Mouse (Mus musculus): ENCODE results near the gene Fam181a. TPM values are rescaled to one million over a fixed set of nuclear protein-coding genes. Genes with fewer than 3 reads are reported as not detected.
A peak's percentile ranks its signal among the peaks of the same experiment; 100 is the strongest.

Fam181a gene
- total and polyA plus RNA-seq, 3 experiments = not detected

DNA sequence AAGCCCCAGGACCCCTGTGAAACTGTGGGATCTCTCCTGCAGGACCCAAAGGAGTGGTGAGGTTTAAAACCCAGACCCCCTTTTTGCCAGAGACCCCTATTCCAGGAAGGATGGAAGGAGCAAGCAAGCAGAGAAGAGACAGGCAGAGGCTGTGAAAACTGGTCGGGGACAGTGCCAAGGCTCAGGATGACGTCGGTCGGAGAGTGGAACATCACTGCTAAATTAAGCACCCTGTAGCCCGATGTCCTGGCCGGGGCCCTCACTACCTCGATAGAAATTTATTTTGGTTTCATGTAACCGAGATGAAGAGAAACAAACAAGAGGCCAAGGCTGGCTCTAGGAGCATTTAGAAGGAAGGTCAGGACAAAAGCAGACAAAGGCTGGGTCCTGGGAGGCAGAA is 47.4 kb downstream of the Fam181a start:
- dilution Hi-C loops (cut with MboI; ENCODE audit: extremely low pct_ligation_motif_present, extremely low pct_unique_long_range_greater_than_20kb, low sequenced_read_pairs) (no loop called here), in situ Hi-C loops (cut with MboI; ENCODE audit: low pct_ligation_motif_present, low pct_unique_long_range_greater_than_20kb, low sequenced_read_pairs) (no loop called here)
- Histone ChIP-seq H3K36me3 (replicated peaks in 1 of 2; ENCODE audit: control insufficient read depth in 1 of 2, insufficient read depth in 1 of 2, low read length in 1 of 2) (no peaks in the 10 kb centered on the region), H3K27ac (ENCODE audit: insufficient read depth, low read depth) (no peak overlapping the region), H3K79me2 (replicated peaks; ENCODE audit: control insufficient read depth, extremely low read depth, insufficient read depth, poor library complexity, severe bottlenecking) (no peaks in the 10 kb centered on the region), H3K4me3 (replicated peaks in 1 of 3; ENCODE audit: low read depth in 2 of 3, low read length in 2 of 3, poor library complexity in 1 of 3) (peak overlapping the region in 1 of 3 experiments; percentile 4), H3K9me3 (replicated peaks; ENCODE audit: low read length) (peaks cover 4% of the 10 kb centered on the region), H3K27me3 (replicated peaks) (peaks cover 2% of the 10 kb centered on the region), H3K4me2 (ENCODE audit: insufficient read depth, low read depth, poor library complexity, severe bottlenecking) (peak overlapping the region; percentile 35), H3K4me1 (ENCODE audit: control insufficient read depth in 1 of 2, insufficient read depth in 2 of 2) (peaks cover 23 to 54% of the 10 kb centered on the region in 2 experiments), H3K9ac (ENCODE audit: insufficient read depth, low read depth) (no peak overlapping the region)
- TF ChIP-seq CHD1 (IDR thresholded peaks at IDR 0.05; ENCODE audit: low read depth, low read length) = no peak
- no peak for TF ChIP-seq CTCF (conservative IDR thresholded peaks at IDR 0.05 in 1 of 2, IDR thresholded peaks at IDR 0.05 in 1 of 2; ENCODE audit: low read depth in 2 of 2, low read length in 2 of 2)
- no peak for TF ChIP-seq IRF4 (IDR thresholded peaks at IDR 0.05; ENCODE audit: low read depth, low read length)
- no peak for TF ChIP-seq TBP (conservative IDR thresholded peaks at IDR 0.05; ENCODE audit: low read depth, low read length)
- no peak for TF ChIP-seq TCF12 (IDR thresholded peaks at IDR 0.05; ENCODE audit: low read depth, low read length)
- no peak for DNase-seq (ENCODE audit: extremely low read depth)

- Histone ChIP-seq H3K4me1 (ENCODE audit: control insufficient read depth in 1 of 2, insufficient read depth in 2 of 2) (peaks cover 23 to 61% of the 10 kb centered on the region in 2 experiments), H3K79me2 (replicated peaks; ENCODE audit: control insufficient read depth, extremely low read depth, insufficient read depth, poor library complexity, severe bottlenecking) (no peaks in the 10 kb centered on the region), H3K9me3 (replicated peaks; ENCODE audit: low read length) (peaks cover 4% of the 10 kb centered on the region), H3K9ac (ENCODE audit: insufficient read depth, low read depth) (no peak overlapping the region), H3K27me3 (replicated peaks) (peaks cover 2% of the 10 kb centered on the region), H3K36me3 (replicated peaks in 1 of 2; ENCODE audit: control insufficient read depth in 1 of 2, insufficient read depth in 1 of 2, low read length in 1 of 2) (no peaks in the 10 kb centered on the region), H3K27ac (ENCODE audit: insufficient read depth, low read depth) (peak overlapping the region; percentile 12; the same call in 1 of the 2 replicates), H3K4me2 (ENCODE audit: insufficient read depth, low read depth, poor library complexity, severe bottlenecking) (peak overlapping the region; percentile 35), H3K4me3 (replicated peaks in 1 of 3; ENCODE audit: low read depth in 2 of 3, low read length in 2 of 3, poor library complexity in 1 of 3) (no peak overlapping the region)
- dilution Hi-C loops (cut with MboI; ENCODE audit: extremely low pct_ligation_motif_present, extremely low pct_unique_long_range_greater_than_20kb, low sequenced_read_pairs) (no loop called here), in situ Hi-C loops (cut with MboI; ENCODE audit: low pct_ligation_motif_present, low pct_unique_long_range_greater_than_20kb, low sequenced_read_pairs) (no loop called here)
- DNase-seq (ENCODE audit: extremely low read depth) = peak; percentile 82
- TF ChIP-seq MYC (IDR thresholded peaks at IDR 0.05; ENCODE audit: low read depth, low read length) = no peak
- no peak for TF ChIP-seq CHD1 (IDR thresholded peaks at IDR 0.05; ENCODE audit: low read depth, low read length)
- peak; percentile 38 for TF ChIP-seq EP300 (IDR thresholded peaks at IDR 0.05; ENCODE audit: low read length)
- peak; percentile 71 for TF ChIP-seq BHLHE40 (IDR thresholded peaks at IDR 0.05; ENCODE audit: low read depth, low read length)
- no peak for TF ChIP-seq SMC3 (IDR thresholded peaks at IDR 0.05; ENCODE audit: low read depth, low read length)
- no peak for TF ChIP-seq ZNF384 (IDR thresholded peaks at IDR 0.05; ENCODE audit: low read depth, low read length)
- TF ChIP-seq E2F4 (IDR thresholded peaks at IDR 0.05; ENCODE audit: insufficient replicate concordance, low read depth, low read length) = no peak
- TF ChIP-seq ZMIZ1 (IDR thresholded peaks at IDR 0.05; ENCODE audit: low read depth, low read length) = no peak
- TF ChIP-seq USF2 (conservative IDR thresholded peaks at IDR 0.05; ENCODE audit: low read depth, low read length) = no peak
- no peak for TF ChIP-seq ZC3H11A (IDR thresholded peaks at IDR 0.05; ENCODE audit: low read depth, low read length)
- TF ChIP-seq KAT2A (IDR thresholded peaks at IDR 0.05; ENCODE audit: insufficient replicate concordance, low read length) = 0 out of 2 replicates have a peak, but pooled peaks have one; percentile 28
- TF ChIP-seq MAZ (IDR thresholded peaks at IDR 0.05; ENCODE audit: low read depth, low read length) = no peak
- TF ChIP-seq ELF1 (IDR thresholded peaks at IDR 0.05; ENCODE audit: low read depth, low read length) = no peak
- TF ChIP-seq POLR2A (IDR thresholded peaks at IDR 0.05; ENCODE audit: low read depth, low read length) = no peak
- no peak for TF ChIP-seq CHD2 (IDR thresholded peaks at IDR 0.05; ENCODE audit: low read length)
- peak; percentile 85 for TF ChIP-seq TCF12 (IDR thresholded peaks at IDR 0.05; ENCODE audit: low read depth, low read length)
- TF ChIP-seq PAX5 (IDR thresholded peaks at IDR 0.05; ENCODE audit: low read length) = no peak
- 0 out of 2 replicates have a peak, but pooled peaks have one; percentile 35 for TF ChIP-seq UBTF (IDR thresholded peaks at IDR 0.05; ENCODE audit: low read depth, low read length)
- no peak for TF ChIP-seq RCOR1 (conservative IDR thresholded peaks at IDR 0.05; ENCODE audit: low read depth, low read length)
- no peak for TF ChIP-seq MXI1 (IDR thresholded peaks at IDR 0.05; ENCODE audit: low read depth, low read length)
- no peak for TF ChIP-seq GABPA (IDR thresholded peaks at IDR 0.05; ENCODE audit: insufficient replicate concordance, low read depth, low read length)
- no peak for TF ChIP-seq MAX (IDR thresholded peaks at IDR 0.05; ENCODE audit: low read length)
- no peak for TF ChIP-seq POLR2AphosphoS2 (IDR thresholded peaks at IDR 0.05; ENCODE audit: low read depth, low read length)
- peak; percentile 47 for TF ChIP-seq ETS1 (conservative IDR thresholded peaks at IDR 0.05; ENCODE audit: low read depth, low read length)
- 0 out of 2 replicates have a peak, but pooled peaks have one; percentile 38 for TF ChIP-seq MAFK (IDR thresholded peaks at IDR 0.05; ENCODE audit: insufficient replicate concordance, low read length)
- TF ChIP-seq NELFE (IDR thresholded peaks at IDR 0.05; ENCODE audit: low read depth, low read length) = no peak
- 0 out of 2 replicates have a peak, but pooled peaks have one; percentile 66 for TF ChIP-seq MEF2A (IDR thresholded peaks at IDR 0.05; ENCODE audit: borderline replicate concordance, low read depth, low read length)
- TF ChIP-seq ZKSCAN1 (IDR thresholded peaks at IDR 0.05; ENCODE audit: borderline replicate concordance, low read depth, low read length) = no peak
Observed at GRCm38 (mm10) chr12:103358951-103359801, 48.4 kb downstream of the Fam181a start.

Data from CH12.LX (cell line).